Mouse (Mus musculus): ENCODE measurements at regions not wholly inside any gene's neighbourhood (a gene's known extent, or its start where the extent isn't known, plus 50 kb on each side); places are given as distances from the start of the nearest gene placed in this dataset.

DNA sequence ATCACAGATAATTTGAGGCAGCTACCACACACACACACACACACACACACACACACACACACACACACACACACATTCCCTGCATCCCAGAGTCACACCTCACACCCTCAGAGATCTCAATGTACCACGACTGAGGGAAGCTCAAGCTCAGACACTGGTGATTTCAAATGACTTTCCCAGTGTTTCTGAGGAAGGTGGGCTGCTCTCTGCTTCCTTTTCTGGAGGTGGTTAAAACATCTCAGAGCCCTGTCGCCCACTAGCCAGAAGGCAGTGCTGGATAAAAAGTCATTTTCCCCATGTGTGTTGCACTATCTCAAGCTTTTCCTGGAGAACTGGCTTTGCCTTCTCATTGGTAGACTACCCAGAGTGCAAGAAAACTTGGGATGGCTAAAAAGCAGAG lies 477.2 kb downstream of the Bmp2 start:
- TF ChIP-seq CTCF (IDR thresholded peaks at IDR 0.05; ENCODE audit: extremely low read depth, insufficient read depth, low read length) = no peak
- TF ChIP-seq POLR2A (IDR thresholded peaks at IDR 0.05; ENCODE audit: extremely low read depth, insufficient read depth, low read length) = no peak
